Comparison of ENCODE assay signal across 8 mouse cellular contexts in genomic region chr9:108692226-108693041, GRCm38 (mm10). TPM values are rescaled to one million over a fixed set of nuclear protein-coding genes. Genes with fewer than 3 reads are reported as not detected.
DNase-seq lines count a peak whose midpoint lies in the region; ATAC-seq lines count a peak whose summit lies in the region.

No protein-coding gene starts in this region.

- DNase-seq in Muller cell, postnatal 12 days (ENCODE audit: inconsistent ontology term): peak; percentile 69
- peak; percentile 59 for DNase-seq in cerebellum, adult 9-10 months
- DNase-seq in hindbrain, embryonic 10.5 days (ENCODE audit: low spot score): peak; percentile 71
- DNase-seq in layer of hippocampus, postnatal 14 days (ENCODE audit: low spot score in 2 of 2): peak; percentile 66 to 74
- peak; percentile 69 for DNase-seq in lung, postnatal 10 days
- DNase-seq in ovary, postnatal 14 days (ENCODE audit: low spot score): peak; percentile 35
- peak; percentile 12 to 36 for DNase-seq in thymus, postnatal 10 days (ENCODE audit: low spot score in 2 of 2)

- peak overlapping the region; percentile 79 for H3K4me3 ChIP-seq in hindbrain, embryonic 10.5 days

- H3K36me3 ChIP-seq in hindbrain, embryonic 10.5 days: no peaks in the 10 kb centered on the region

- H3K27me3 ChIP-seq in hindbrain, embryonic 10.5 days (ENCODE audit: insufficient read depth, poor library complexity, severe bottlenecking): peaks cover 36% of the 10 kb centered on the region

- ATAC-seq in frontal cortex, adult (ENCODE audit: low TSS enrichment): peak; percentile 78

- H3K9me3 ChIP-seq in hindbrain, embryonic 10.5 days: no peaks in the 10 kb centered on the region

- H3K4me1 ChIP-seq in hindbrain, embryonic 10.5 days (replicated peaks): peaks cover 59% of the 10 kb centered on the region

- peak overlapping the region; percentile 90 for H3K27ac ChIP-seq in hindbrain, embryonic 10.5 days

- under 1% methylated on average over 92 of the region's 92 CpGs for WGBS in hindbrain, embryonic 10.5 days

RNA-seq across cellular contexts. Expression of gene Prkar2a, which starts 3.3 kb away (rescaled TPM):
- polyA plus RNA-seq in hindbrain, embryonic 10.5 days (2016; fragmentation: Nextera tagmentation; extraction: Ambion mirVana): 34.2 and 35.0 TPM in 2 replicates
- total RNA-seq in layer of hippocampus, postnatal 14 days (2021): 10 to 100 TPM; 43.5 to 49.4 TPM

RNA-seq across cellular contexts. Expression of gene Slc25a20, which starts 30.5 kb away (rescaled TPM):
- polyA plus RNA-seq in hindbrain, embryonic 10.5 days (2016; fragmentation: Nextera tagmentation; extraction: Ambion mirVana): 30.0 and 33.8 TPM in 2 replicates
- 10 to 100 TPM; 19.6 to 26.3 TPM for total RNA-seq in layer of hippocampus, postnatal 14 days (2021)

RNA-seq across cellular contexts. Expression of gene Arih2, which starts 43.2 kb away (rescaled TPM):
- polyA plus RNA-seq in hindbrain, embryonic 10.5 days (2016; fragmentation: Nextera tagmentation; extraction: Ambion mirVana): 56.4 and 58.8 TPM in 2 replicates
- total RNA-seq in layer of hippocampus, postnatal 14 days (2021): 10 to 100 TPM; 50.2 to 50.6 TPM

Comparison
In these comparisons a context has a peak if more than half of its experiments do, and no peak if none do; other contexts are left out.
1. Peak in every context shown above with its lines: DNase-seq, ATAC-seq, H3K4me3 ChIP-seq and H3K27ac ChIP-seq.